Mouse (Mus musculus): ENCODE results near the gene Smpd3.

The Smpd3 gene

DNA sequence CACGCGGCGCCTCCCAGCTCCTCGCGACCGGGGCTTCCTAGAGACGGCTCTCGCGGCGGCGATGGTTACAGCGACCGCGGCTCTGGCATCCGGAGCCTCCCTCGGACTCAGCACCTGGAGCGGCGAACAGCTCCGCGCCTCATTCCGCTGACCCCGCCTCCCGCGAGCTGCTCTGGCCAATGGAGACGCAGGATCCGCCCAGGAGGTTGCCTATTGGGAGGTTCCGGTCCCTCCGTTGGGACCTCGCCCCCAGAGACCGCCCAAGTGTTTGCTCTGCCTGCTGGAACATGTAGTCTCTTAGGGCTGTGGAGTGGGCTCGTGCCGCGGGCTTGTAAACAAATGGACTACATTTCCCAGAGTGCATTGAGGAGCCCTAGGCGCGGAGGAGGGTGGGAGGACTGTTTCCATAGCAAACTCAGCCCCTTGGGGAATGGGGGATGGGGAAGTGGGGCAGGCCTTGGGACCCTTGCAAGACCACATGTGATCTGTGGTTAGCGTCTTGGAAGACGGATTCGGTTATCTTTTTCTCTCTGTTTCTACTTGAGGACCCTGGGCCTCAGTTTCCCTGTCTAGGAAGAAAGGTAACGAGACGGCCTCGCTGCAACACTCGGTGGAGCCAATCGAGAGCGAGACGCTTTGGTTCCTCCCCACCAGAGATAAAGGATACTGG lies at the start of gene Smpd3:
Gene Smpd3, minus strand, starts transcription at position 137 of the 670 bp plus-strand sequence.
- peak; percentile 99 for DNase-seq (ENCODE audit: inconsistent age in 2 of 2, low spot score in 1 of 2)

DNA sequence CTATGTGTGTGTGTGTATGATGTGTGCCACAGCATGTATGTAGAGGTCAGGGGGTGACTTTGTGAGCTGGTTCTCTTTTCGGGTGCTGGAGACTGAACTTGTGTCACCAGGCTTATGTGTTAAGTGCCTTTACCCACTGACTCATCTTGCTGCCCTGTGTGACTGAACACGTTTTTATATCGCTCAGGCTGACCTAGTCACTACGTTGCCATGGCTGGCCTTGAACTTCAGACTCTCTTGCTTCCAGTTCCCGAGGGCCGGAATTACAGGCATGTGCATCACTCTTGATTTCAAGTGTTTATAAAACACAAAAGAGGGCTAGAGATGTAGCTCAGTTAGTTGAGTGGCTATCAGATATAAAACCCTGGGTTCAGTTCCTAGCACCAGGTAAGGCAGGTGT lies 43.2 kb upstream of the Smpd3 start:
- DNase-seq (ENCODE audit: inconsistent age in 2 of 2, low spot score in 1 of 2), result peak; percentile 38 to 68

DNA sequence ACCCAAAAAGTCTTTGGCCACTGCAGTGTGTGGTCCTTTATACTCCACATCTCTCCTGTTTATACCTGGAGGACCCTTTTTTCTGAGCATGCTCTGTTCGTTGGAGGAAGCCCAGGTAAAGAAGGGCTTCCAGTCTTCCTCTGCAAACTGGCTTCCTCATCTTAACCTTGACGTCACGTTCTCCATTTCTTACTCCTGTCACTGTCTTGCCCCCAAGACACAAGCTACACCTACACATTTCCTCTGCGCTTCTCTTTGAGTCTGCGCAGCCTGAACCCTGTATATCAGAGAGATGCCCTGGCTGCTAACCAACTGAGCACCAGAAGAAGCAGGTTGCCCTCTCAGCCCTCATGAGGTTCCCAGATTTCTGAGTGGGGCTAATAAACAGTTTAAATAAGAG lies 41.6 kb upstream of the Smpd3 start:
- DNase-seq (ENCODE audit: inconsistent age in 2 of 2, low spot score in 1 of 2), result no peak

DNA sequence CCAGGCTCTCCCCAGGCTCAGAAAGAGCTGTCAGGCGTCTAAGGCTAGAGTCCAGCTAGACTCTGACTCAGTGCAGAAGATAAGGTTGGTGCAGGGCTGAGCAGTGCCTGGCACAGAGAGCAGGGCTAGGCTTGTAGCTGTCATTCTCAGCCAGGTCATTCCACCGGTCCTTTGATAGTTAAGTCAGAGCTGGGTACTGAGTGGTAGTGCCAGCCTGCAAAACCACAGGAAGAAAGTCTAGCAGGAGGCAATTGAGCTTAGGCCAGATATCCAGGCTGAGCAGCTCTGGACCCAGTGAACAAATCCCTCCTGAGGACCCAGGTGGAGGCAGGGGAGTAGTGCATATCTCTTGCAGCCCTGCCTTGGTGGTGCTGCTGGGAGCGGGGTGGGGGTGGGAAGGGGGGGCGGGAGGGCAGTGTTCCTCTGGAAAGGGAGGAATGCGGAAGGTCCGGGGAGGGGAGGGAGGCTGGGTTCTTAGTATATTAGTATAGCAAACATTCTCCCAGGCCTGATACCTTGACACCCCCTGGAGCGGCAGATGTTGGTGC lies 40.8 kb upstream of the Smpd3 start:
- peak; percentile 60 to 78 for DNase-seq (ENCODE audit: inconsistent age in 2 of 2, low spot score in 1 of 2)

DNA sequence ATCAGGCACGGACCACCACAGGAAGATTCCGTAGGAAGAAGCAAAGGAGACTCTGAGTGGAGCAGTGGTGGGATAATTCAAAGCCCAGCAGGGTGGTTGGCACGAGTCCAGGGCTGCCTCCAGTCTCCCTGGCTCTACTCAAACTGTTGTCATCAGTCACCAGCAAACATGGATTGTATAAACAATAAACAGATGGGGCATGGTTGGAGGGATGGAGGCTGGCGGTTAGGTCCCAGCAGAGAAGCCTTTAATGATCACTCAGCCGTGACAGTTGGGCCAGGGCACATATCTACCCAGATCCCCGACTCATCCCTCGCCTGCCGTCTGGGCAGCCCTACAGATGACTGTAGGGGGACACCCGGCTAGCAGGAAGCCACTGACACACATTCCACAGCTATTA lies 39.1 kb upstream of the Smpd3 start:
- DNase-seq (ENCODE audit: inconsistent age in 2 of 2, low spot score in 1 of 2), result no peak

DNA sequence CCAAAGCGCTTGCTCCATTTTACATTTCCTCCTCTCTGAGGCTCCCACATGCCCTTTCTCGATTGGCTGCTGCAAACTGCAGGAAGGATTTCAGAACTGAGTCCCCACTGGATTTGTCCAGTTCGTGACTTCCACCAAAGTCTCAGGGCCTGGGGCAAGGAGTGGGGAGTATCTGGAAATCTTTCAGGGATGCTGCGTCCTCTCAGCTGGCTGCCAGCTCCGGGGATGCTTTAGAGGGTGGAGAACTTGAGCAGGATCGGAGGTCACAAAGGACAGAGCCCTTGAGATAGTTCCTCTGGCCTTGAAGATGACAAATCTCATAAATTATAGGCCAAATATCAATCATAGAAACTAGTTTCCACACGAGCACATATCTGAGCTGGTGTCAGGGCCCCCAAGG lies 38.2 kb upstream of the Smpd3 start:
- peak; percentile 16 to 51 for DNase-seq (ENCODE audit: inconsistent age in 2 of 2, low spot score in 1 of 2)

DNA sequence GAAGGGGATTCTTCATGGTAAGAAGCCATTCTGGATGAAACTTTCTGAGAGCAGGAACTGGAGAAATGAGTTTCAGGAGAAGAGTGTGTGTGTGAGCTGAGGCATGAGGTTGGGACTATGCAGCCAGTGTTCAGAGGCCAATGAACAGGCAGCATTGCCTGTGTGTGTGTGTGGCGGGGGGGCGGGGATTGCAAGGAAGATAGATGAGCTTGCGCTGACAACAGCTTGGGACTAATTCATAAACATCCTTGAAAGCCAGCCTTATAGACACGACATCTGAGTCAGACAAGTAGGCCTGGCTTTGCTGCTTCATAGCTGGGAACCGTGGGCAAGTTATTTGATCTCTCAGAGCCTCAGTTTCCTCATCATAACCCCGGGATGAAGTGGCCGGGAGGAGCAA lies 31.3 kb upstream of the Smpd3 start:
- no peak for DNase-seq (ENCODE audit: inconsistent age in 2 of 2, low spot score in 1 of 2)

DNA sequence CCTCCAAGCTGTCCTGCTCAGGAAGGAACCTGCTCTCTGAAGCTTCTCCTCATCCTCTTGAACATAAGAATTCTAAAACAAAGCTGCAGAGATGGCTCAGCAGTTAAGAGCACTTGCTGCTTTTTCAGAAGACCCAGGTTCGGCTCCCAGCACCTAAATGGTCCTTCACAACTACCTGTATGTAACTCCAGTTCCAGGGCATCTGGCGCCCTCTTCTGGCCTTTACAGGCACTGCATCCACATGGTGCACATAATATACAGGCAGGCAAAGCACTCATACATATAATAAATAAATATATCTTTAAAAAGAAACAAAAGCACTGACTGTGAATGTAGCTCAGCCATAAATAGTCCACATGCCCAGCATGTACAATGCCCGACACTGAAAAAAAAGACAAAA lies 30.7 kb upstream of the Smpd3 start:
- DNase-seq (ENCODE audit: inconsistent age in 2 of 2, low spot score in 1 of 2), result no peak

DNA sequence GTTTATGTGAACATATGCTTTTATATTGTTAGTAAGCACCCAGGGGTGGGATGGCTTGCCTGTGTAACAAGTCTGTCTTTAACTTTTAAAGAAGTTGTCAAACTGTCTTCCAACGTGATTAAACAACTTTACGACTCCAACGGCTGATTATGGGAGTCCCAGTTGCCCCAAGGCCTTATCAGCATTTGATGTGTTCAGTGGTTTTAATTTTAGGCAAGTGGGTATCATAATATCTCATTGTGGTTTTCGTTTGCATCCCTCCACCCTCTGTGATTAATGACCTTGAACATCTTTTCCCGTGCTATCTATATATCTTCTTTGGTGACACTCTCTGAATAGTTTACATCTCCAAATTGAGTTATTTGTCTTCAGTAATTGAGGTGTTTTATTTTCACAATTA lies 27.0 kb upstream of the Smpd3 start:
- no peak for DNase-seq (ENCODE audit: inconsistent age in 2 of 2, low spot score in 1 of 2)

DNA sequence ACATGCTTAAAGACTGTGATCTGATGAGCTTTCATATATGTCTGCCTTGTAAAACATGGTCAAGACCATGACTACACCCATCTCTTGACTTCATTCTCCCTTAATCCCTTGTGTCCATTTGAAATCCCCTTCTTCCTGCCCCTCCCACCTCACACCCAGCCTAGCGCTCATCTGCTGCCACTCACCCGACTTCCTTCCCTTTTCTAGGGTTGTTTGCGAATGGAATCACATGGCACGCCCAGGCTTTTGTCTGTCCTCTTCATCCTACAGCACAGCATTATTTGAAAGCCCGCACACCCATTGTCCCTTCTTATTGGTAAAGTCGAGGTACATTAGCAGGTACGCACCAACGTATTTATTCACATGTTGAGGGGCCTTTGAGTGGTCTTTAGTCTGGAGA lies 26.5 kb upstream of the Smpd3 start:
- DNase-seq (ENCODE audit: inconsistent age in 2 of 2, low spot score in 1 of 2), result no peak

DNA sequence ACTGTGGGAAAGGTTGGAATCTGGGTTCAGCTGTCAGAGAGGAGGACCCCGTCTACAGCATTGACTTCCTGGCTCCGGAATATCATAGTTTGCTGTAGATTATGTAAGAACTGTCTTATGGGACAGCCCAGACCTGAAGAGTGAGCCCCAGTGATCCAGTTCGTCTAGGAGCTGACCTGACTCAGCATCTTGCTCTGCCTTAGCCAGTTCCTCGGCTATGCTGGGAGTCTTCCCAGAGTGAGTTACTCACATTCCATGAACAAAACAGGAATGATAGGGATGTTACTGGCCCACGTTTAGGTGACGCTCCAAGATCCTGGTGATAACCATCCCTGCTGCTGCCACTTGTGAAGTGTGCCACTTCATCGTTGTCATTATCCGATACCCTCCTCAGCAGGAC lies 25.5 kb upstream of the Smpd3 start:
- no peak for DNase-seq (ENCODE audit: inconsistent age in 2 of 2, low spot score in 1 of 2)

DNA sequence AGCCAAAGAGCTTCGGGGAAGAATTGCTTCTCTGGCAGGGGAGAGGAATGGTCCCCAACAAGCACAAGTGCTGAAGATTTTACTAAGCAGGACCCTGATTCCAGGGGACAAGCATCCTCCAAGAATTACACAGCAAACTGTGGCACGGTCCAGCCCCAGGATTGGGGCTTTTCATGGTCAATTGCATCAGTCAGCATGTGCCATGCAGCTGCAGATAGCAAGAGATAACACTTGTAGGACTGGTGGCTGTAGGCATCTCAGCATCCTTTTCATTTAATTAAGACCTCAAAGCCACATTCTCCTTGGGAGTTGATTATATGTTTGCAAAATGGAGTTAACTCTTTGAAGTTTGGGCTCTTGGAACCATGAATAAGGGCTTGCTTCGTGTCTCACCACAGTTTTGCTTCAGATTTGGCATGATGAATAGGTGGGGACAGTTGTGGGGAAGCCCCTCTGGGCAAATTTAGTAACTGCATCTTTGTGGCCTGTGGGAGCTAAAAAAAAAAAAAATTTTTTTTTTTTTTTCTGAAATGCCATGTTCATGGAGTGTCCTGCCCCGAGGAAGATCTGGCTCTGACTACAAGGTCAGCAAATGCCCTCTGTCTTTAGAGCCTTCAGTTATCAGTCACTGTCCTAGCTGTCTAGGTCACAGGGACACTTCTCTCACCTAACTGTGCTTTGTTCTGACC lies 22.0 kb upstream of the Smpd3 start:
- no peak for DNase-seq (ENCODE audit: inconsistent age in 2 of 2, low spot score in 1 of 2)

DNA sequence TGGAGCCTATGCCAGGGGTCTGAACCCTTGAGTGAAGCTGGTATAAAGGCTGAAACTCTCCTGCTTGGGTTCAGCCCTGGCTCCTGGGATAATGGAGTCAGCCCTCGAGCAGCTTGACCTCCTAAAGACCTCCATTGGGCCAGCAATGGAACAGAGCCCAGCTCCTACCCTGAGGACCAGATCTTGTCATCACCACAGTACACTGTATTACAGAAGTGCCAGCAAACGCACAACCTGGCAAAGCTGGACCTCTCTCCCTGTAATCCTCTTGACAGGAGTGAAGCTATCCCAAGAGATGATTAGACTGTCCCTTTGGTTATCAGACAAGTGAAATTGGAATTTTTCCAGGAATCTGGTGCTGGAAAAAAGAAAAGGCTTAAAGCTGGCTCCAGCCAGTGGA lies 13.3 kb upstream of the Smpd3 start:
- DNase-seq (ENCODE audit: inconsistent age in 2 of 2, low spot score in 1 of 2), result no peak

DNA sequence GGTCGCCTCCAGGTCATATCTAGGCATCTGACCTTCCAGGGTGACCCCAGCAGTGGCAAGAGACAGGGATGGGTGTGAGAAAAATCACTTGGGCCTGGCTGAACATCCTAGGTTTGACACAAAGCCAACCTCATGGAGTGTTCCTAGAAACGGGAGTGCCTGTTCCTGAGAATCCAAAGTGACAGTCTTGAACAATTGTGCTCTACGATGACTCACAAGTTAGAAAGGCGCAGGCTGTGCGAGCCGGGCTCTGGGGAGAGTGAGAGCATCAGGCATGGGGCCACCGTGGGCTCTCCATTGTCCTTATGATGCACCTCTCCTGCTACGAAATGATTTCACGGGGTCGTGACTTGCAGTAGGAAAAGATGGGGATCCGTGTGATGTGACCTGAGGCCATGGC lies 11.6 kb upstream of the Smpd3 start:
- DNase-seq (ENCODE audit: inconsistent age in 2 of 2, low spot score in 1 of 2), result peak in 1 of 2 experiments; percentile 41

DNA sequence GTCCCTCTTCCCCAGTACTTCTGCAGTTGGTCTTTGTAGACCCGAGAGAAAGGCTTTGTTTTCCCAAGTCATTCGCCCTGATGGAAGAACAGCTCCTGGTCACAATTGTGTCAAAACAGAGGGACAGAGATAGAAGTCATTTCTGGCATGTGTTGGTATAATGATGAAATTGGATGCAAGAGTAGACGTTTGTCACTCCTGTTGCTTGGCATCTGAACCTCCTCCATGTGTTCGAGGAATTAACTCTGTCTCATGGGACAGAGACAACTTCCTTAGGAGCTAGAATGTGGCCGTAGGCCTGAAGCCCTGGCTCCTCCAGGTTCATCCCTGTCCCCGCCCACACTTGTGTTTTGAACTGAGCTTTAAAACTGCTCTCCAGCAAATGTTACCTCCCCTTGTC lies 8.3 kb upstream of the Smpd3 start:
- DNase-seq (ENCODE audit: inconsistent age in 2 of 2, low spot score in 1 of 2), result no peak

DNA sequence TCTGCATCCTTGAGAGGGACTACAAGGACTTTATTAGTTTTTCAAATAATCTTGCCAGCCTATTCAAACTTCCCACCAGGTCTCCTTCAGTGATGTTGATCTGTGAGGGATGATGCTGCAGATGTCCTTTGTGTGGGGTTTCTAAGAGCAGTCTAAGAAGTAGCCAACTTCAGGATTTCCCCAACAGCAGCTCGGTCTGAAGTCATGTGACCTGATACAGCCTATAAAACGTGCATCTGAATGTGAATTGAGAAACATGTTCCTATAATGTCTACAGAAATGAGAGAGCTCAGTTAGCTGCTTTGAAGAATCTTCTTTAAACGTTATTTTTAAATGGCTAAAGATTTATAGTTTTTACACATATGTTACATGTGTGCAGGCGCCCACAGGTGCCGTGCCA lies 5.7 kb upstream of the Smpd3 start:
- DNase-seq (ENCODE audit: inconsistent age in 2 of 2, low spot score in 1 of 2), result no peak

DNA sequence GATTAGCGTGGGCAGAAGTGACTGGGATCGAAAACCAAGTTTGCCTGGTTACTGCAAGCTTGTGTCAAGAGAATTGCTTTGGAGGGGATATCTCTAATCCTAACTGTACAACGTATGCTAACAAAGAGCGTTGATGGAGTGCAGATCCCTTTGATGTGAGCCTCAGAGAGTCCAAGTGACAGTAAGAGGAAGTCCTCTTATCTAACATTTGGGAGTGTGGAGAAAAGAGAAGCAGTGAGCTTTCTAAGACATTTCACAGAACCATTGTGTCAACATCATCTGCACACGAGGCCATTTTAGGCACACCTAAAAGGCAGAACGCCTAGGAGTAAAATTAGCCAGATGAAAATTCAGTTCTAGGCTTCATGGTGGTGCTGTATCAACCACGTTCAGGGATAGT lies 5.0 kb upstream of the Smpd3 start:
- DNase-seq (ENCODE audit: inconsistent age in 2 of 2, low spot score in 1 of 2), result no peak

DNA sequence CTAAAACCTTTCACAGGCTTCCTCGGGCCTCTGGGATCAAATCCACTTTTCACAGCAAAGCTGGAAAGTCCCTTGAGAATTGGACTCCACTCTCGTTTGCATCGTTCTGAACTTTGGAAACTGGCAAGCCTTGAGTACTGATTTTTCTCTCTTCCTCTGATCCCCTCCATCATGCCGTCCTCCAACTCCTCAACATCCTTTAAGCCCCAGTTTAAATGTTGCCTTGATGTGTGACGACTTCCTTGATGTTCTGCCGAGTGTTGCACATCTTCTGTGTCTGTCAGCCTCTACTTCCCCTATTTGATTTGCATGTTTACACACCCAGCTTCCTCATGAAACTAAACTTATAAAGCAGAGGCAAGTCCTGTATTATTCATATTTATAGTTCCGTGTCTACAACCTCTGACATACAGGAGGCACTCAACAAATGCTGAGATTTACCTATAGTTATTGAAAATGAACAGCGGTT lies 987 bp upstream of the Smpd3 start:
- peak in 1 of 2 experiments; percentile 44 for DNase-seq (ENCODE audit: inconsistent age in 2 of 2, low spot score in 1 of 2)

DNA sequence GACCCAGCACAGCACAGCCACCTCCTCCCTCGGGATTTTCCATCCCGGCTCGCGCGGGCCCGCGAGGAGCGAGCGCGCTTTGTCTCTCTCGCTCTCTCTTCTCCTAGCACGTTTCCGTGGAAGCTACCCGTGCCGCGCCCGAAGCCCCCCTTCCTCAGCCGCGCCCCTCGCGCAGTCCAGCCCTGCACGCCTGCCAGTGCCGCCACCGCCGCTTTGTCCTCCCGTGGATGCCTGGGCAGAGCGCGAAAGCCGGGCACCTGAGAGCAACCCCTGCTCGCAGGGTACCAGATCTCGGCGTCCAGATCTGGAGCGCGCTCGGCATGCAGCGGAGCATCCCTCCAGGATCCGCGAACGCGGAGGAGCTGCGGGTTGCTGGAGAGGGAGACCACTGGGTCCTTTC lies 1.2 kb downstream of the Smpd3 start:
- peak; percentile 19 to 45 for DNase-seq (ENCODE audit: inconsistent age in 2 of 2, low spot score in 1 of 2)

DNA sequence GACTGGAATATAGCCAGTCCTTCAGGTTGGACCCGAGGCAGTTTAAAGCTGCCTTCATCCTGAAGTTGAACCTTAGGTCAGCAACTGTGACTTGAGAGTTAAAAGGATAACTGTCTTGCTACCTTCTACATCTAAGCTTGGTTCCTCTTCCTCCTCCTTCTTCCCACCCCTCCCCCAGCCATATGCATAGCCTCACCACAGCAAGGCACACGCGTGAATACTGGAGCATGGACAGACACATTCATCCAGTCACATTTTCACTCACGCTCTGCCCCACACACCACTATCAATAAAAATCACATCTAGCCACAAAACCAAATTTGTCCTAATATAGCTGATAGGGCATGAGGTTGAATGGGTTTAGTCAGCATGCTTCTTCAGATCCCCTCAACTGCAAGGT lies 1.8 kb downstream of the Smpd3 start:
- no peak for DNase-seq (ENCODE audit: inconsistent age in 2 of 2, low spot score in 1 of 2)

DNA sequence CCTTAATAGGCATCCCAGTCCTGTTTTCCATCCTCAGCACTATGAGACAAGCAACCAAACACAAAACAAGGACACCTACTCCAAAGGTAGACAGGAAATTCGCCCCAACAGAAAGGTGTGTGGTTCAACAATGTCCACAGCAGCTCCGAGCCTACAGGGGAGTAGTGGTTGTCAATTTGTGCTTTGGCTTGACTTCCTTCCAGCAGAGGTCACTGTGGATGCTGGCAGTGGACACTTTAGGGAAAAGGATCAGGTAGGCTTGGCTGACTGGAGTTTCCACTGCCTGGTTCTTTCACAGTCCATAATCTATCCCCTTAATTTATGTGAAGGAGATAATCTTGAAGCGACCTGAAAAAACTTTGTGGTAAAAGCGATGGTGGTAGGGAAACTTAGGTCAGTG lies 2.6 kb downstream of the Smpd3 start:
- DNase-seq (ENCODE audit: inconsistent age in 2 of 2, low spot score in 1 of 2), result peak in 1 of 2 experiments; percentile 60

DNA sequence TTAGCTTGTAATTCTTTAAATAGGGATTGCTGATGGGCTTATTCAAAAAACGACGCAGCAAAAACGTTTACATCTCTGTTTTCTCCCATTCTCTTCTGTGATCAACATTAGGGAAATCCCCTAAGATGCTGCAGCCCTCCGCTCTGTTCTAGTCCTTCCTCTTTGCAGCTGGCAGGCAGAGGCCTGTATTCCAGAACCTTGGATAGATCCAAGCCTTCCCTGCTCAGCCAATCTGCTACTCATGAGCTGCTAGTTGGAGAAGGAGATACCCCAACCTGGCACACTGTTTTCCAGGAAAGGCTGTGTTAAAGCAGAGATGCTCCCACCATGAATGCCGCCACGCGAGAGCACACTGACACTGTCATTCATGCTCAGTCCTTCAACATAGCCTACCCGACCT lies 4.4 kb downstream of the Smpd3 start:
- DNase-seq (ENCODE audit: inconsistent age in 2 of 2, low spot score in 1 of 2), result no peak

DNA sequence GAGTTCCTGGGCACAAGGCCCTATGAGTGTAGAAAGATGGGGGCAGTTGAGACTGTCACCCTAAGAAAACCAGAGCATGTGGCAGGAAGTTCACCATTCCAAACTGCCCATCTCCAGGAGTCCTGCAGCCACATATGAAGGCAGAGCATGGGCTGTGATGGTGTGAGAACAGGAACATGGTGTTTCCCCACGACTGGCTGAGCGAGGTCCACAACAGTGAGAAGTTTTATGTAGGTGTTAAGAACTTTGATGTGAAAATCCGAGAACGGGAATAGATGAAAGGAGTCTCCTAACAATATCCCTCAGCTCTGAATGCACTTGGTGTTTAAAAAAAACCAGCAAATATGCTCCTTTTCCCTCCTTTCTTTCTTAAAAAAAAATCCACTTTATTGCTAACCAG lies 5.3 kb downstream of the Smpd3 start:
- no peak for DNase-seq (ENCODE audit: inconsistent age in 2 of 2, low spot score in 1 of 2)
